Mouse (Mus musculus) gastrocnemius, postnatal 36 days (tissue): ENCODE measurements at regions not wholly inside any gene's neighbourhood (a gene's known extent, or its start where the extent isn't known, plus 50 kb on each side); places are given as distances from the start of the nearest gene placed in this dataset.
A peak's percentile ranks its signal among the peaks of the same experiment; 100 is the strongest.

ENCODE experiments used
- DNase-seq, 2 experiments: peaks; one replicate each; pipeline ENCODE4 v3.0.0; 2022
- intact Hi-C: fragments of 180-260 bp; cut with DNase I; formaldehyde crosslinking; loops from one replicate; pipeline ENCODE4 v1.15.1; 2025

DNA sequence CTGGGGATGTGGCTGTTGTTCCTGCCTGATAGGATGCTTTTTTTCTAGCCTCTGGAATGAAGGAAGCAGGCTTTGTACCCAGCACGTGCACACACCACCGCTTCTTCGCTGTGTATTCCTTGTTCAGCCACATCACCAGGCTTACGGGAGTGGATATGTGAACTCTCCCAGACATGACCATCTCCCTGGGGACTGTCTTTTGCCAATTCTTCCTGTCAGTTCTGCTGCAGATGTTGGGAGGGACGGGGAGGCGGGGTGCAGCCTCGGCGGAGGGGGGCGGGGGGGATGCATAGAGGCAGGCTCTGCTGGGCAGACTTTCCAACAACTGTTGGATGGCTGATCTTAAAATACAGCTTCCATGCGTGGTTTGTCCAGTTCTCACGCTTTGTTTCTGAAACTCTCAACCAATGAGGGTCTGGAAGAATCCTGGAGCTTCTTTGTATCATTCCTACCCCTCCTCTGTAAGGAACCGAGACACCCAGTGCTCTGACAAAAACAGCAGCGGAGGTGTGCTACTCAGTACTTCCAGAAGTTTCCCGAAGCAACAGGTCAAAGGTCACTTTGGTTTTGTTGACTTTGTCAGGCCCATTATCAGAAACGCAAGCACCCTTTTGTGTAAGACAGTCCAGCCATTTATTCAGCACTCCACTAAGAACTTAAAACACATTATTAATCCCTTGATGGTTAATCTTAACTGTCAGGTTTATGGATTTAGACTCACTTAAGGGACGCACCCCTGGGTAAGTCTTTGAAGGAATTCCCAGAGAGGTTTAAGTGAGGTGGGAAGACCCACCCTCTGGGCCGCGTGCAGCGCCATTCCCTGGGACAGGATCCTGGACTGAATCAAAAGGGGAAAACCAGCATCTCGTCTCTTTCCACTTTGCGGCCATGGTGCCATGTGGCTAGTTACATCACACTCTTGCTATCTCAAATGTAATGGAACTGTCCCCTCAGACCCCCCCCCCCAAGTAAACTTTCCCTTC, 476.5 kb upstream of the Tbx3 start:
- intact Hi-C loops, result no loop called here
- peak in 1 of 2 experiments; percentile 38 for DNase-seq

DNA sequence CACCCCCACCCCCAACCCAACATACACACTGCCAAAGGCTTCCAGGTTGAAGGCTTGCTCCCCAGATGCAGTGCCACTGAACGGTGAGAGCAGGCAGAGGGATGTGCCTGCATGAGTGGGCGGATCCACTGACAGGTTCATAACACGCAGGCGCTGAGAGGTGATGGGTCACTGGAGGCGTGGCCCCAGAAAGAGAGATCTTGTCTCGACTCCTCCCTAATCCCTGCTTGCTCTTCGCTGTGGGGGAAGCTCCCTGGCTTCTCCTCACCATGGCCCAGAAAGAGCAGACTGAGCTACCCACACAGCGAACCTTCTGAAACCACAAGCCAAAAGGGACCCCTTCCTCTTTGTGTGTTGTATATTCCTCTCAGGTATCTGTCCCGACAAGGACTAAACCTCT, 470.6 kb upstream of the Tbx3 start:
- DNase-seq, result no peak
- intact Hi-C loops, result no loop called here

DNA sequence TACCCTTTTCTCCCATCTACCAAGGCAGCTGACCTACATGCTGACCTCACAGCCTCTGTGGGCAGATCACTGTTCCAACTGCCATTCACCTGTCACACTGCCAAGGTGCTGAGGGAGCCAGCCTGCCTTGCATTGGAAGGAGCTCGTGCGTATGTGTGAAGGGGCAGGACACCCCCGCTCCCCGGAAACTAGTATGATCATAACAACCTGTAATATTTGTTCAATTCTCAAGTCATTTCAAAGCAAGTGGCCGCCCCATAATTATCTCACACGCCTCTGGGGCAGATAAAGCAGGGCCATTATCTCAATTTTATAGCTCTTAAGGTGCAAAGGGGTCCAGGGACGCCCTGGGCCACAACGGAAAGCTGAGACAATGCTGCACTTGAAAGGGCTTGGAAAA, 469.2 kb upstream of the Tbx3 start:
- intact Hi-C loops, result no loop called here
- no peak for DNase-seq

DNA sequence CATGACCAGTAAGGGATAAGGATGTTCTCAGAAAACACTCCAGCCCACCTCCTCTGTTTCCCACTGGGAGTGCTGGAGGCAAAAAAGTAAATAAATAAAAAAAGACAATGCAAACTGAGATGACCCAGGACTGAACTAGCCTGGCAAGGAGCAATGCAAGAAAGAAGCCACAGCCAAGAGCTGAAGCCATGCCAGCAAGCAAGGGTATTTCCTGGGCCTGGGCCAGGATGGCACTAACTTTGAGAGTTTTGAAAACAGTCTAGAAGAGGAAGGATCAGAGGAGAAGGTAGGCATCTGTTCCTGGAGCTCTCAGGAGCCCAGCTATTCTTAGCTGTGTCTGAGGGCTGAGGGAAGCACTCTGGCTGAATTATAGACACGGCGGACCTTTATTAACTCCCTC, 465.7 kb upstream of the Tbx3 start:
- DNase-seq, result no peak
- intact Hi-C loops, result loop anchor here (1.0 kb wide), 1 partner anchor 17 kb away; no protein-coding TSS in a partner anchor

DNA sequence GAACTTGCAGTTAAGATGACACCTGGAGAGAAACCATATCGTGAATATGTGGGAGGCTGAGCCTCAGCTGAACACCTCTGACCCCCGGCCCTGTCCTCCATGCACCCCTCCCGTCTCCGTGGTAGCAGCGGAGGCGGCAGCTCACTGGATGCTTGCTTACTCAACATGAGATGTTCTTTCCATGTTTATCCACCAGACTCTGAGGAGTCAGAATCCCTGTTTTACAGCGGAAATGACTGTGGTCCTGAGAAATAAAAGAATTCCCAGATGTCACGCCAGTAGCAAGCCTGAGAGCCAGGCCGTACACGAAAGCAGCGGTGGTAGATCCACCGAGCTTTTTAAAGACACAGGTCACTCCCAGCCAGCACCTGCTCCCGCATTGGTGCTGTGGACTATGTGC, 462.4 kb upstream of the Tbx3 start:
- intact Hi-C loops, result no loop called here
- no peak for DNase-seq

DNA sequence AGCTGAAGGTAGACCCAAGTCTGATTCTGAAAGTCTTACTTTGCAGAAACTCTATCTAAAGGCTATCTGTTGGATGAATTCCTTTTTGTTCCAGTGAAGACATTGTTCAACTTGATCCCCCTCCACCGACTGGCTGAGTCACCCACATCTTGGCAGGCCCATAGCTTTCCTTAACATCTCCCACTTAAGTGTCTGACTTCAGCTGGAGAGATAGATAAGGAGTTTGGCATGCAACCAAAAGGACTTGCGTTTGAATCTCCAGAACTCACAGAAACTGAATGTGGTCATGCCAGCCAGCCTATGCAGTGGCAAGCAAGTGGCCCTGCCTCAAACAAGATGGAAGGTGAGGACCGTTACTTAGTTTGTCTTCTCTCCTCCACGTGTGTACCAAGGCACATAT, 457.3 kb upstream of the Tbx3 start:
- no peak for DNase-seq
- intact Hi-C loops, result no loop called here

DNA sequence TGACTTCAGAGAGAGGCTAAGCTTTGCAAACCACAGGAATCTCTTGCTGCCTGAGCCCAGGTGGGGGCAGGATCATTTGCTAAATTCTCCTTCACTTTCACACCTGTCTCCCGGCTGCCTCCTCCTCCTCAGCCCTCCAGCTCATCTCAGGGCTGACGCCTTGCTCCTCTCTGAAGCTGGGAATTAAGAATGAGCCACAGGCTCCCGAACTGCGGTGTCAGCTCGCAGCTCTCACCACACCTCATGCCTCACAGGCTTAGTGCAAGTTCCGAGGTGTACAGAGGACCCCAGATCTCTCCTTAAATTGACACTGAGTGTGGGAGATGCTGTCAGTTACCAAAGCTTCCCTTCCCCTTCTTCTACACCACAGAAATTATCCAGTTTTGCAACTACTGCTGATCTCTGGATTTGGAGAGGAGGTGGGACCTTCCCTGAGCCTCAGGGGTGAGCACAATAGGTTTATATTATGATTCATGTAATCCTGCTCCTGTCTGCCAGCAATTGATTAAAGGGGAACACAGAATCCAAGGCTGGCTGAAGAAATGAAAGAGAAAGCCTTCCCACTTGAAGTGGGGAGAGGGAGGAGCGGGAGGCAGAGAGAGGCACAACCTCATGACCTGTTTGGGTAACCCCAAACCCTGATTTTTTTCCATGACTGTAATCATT, 456.6 kb upstream of the Tbx3 start:
- no peak for DNase-seq
- intact Hi-C loops, result no loop called here

DNA sequence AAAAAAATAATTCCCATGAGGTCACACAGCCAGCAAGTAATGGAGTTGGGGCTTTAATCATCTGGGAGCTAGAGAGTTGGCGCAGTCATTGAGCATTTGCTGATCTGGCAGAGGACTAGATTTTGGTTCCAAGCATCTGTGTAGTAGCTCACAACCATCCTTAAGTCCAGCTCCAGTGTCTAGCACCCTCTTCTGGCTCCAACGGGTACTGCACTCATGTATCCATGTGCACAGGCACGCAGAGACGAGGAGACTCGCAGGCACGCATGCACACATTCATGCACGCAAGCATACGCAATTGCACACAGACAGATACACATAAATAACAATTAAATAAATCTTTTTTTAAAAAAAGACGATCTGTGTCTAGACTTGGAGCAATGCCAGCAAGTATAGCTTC, 455.5 kb upstream of the Tbx3 start:
- no peak for DNase-seq
- intact Hi-C loops, result no loop called here

DNA sequence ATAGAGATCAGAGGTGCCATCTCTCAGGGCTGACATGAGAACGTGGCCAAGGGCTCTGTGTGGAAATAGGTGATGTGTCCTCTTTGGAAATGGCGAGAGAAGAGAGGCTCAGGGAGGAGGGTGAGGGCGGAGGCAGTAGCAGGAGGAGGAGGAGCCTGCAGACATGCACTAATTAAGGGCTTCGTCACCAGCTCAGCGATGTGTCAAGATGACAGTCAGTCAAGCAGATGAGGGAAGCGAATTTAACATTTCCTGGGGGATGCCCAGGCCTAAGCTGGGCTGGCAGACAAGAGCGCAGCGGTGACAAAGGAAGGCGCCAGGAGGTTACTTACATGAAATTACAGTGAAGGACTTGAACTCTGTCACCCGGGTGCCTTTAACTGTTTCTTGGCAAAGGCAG, 455.1 kb upstream of the Tbx3 start:
- intact Hi-C loops, result no loop called here

DNA sequence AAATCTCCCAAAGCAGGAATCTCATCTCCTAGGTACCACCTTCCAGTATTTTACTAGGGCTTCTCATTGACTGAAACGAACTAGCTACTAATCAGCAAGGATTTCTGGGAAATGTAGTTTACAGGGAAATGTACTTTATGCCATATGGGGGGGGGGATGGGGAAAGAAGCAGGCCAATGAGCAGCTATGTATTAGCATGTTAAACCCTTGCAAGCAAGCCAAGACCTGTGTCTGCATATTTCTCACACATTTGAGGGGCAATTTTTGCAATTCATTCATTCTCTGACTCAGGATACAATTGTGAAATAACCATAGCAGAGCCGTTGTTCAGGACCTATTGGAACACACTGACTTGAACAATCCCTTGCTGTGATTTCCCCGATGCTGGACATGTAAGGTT, 454.3 kb upstream of the Tbx3 start:
- intact Hi-C loops, result no loop called here
- no peak for DNase-seq

More for the DNA sequence above, 455.1 kb upstream of the Tbx3 start:
- DNase-seq, result no peak

DNA sequence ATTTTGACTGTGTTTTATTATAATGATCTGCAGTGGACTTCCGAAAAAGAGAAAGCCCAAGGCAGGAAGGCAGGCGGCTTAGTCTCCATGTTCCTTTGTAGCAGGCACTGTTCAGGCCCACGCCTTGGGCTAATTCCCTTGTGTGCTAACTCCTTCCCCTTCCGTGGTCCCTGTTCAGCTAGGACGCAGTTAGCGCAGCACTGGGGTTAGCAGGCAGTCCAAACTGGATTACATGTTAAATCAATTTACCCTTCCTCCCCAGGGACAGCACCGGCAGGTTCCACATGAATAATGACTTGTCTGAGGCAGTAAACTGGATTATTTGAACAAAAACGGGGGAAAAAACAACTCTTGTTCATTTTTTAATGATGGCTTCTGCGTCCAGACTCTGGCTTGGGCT, 453.4 kb upstream of the Tbx3 start:
- DNase-seq, result no peak
- intact Hi-C loops, result no loop called here

DNA sequence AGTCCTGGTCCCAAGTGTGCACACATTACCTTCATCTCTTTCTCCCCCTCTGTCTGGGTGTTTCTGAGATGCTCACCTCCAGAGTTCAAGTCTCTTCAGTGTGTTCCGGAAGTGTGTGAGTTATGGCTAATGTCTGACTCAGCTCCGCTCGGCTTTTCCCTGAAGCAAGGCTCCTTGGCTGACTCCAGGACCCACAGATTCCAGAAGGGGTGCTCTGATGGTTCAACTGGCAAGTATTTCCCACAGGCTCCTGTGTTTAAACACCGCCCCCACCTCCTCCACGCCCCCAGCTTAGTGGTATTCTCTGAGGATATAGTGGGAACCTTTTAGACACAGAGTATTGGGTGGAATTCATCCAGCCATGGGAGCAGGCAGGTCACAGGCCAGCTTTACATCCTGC, 441.8 kb upstream of the Tbx3 start:
- no peak for DNase-seq

DNA sequence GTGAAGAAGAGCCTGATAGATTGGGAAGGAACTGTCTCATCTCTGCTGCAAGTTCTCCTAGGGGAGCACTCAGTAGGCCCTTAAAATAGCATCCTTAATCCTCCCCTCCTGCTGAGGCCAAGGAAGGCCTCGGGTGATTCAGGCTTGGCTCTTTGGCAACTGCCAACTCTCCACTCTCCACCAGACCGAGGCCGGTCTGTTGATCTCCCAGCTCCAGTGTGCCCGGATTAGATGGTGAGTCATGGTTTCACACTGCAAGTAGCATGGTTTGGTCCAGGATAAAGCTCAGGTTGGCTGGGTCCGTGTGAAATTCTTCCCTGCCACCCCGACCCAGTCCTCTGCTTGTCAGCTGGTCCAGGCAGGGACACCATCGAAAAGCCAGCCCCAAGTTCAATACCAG, 437.5 kb upstream of the Tbx3 start:
- intact Hi-C loops, result no loop called here
- DNase-seq, result peak; percentile 33 to 42

More for the DNA sequence above, 441.8 kb upstream of the Tbx3 start:
- intact Hi-C loops, result no loop called here

DNA sequence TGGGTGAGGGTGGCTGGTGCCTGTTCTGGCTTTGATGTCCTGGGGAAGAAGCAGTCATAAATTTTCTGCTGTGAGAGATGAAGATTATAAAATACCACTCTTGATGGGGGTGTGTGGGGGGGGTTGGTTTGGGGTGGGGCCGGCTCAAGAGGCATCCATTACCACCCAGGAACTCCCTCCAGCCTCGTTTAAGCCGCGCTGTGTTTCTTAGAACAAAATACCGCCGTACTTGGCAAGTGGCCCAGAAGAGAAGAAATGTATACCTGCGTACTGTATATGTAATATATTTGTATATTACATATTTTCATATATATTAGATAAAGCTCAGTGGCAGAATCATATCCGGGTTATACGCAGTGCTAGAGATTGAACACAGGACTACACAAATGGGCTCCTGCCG, 434.6 kb upstream of the Tbx3 start:
- DNase-seq, result no peak

DNA sequence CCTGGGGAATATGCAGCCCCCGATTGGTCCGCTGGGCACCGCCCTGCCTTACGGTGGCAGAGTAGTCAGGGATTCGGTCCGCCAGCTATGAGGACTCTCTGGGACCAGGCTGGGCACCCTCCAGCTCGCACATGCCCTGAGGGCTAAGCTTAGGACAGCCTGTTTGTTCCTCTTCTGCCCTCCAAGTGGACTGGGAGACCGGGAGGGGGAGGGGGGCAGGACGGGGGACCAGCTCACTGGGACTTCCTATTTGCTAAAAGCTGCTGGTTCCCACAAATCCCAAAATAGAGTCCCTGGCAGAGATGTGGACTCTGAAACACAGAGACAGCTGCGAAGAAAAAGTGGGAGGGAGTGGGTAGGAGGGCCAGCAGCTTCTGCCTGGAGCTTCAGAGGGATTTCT, 423.6 kb upstream of the Tbx3 start:
- intact Hi-C loops, result loop anchor here (5.0 kb wide), 1 partner anchor 65 kb away; no protein-coding TSS in a partner anchor
- DNase-seq, result peak; percentile 60 to 66

More for the DNA sequence above, 434.6 kb upstream of the Tbx3 start:
- intact Hi-C loops, result loop anchor here (5.0 kb wide), 1 partner anchor 149 kb away; no protein-coding TSS in a partner anchor

DNA sequence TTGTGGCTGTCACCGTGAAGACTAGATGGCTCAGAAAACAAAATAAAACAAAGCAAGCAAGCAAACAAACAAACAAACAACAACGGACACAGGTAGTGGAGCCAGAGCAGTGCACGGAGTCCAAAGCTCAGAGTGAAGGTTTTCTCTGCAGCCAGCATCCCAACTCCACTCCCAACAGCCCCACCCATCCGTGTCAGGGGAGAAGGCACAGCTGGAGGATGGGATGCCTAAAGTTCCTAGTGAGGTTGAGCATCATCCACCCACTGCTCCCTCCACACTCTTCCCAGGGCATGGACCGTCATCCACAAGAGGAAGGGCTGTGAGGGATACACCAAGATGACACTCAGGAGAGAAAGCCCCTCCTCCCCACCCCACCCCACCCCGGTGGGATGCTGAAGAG, 421.8 kb upstream of the Tbx3 start:
- DNase-seq, result no peak
- intact Hi-C loops, result loop anchor here (5.0 kb wide), 1 partner anchor 64 kb away; no protein-coding TSS in a partner anchor

DNA sequence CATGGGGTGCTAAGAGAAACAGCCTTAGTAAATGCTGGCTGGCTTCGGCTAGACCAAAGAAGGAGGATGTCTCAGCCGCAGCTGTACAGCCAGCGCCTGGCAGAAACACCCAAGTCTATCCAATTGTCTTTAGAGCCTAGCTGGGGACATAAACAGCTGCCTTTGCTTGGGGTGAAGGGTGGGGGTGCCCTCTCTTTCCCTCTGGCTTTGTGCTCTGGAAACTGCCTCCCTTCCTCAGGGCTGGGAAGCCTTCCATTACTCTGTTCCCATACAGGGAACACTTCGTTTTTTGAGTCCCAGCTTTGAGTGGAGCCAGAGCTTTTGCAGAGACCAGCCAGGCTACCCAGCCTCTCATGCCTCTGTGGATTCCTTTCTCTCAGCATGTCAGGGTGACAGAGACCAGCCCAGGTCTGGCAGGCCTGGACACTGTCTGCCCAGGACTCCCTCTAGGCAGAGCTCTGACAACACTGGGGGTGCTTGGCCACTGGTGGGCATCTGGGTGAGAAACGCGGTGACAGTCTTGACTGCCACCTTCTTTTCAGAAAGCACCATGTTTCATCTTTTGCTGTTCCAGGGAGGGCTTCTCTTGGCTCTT, 421.2 kb upstream of the Tbx3 start:
- no peak for DNase-seq
- intact Hi-C loops, result loop anchor here (5.0 kb wide), 1 partner anchor 63 kb away; no protein-coding TSS in a partner anchor

DNA sequence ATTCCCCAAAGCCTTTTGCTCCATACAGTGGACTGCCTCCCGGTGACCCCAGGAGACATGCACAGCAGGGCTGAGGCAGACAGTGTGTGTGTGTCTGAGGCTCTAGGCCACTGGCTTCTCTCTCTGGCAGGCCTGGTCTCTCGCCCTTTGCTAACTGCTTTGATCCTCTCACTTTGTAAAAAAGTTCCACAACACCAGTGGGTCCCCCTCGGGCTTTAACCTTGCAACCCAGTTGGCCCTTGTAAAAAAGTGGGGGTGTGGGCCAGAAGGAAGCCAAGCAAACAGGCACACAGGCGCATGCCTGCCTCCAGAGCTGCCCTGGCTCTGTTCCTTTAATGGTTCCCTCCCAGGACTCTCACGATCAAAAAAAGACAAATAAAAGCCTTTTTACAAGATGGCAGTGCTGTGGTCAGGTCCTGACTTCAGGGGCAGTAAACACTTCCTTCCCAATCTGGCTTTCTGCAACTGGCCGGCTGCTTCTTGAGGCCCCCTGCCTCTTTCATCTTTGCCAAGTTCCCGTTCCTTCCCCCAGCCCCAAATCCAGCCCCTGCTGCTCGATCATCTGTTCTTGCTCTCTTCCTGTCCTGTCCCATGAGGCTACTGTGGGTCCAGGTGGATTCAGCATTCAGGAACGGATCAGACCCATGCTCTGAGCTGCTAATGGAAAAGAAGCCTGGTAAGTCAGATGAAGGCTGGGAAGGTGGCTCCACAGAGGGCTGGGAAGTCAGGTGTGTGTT, 419.0 kb upstream of the Tbx3 start:
- intact Hi-C loops, result no loop called here
- DNase-seq, result no peak

DNA sequence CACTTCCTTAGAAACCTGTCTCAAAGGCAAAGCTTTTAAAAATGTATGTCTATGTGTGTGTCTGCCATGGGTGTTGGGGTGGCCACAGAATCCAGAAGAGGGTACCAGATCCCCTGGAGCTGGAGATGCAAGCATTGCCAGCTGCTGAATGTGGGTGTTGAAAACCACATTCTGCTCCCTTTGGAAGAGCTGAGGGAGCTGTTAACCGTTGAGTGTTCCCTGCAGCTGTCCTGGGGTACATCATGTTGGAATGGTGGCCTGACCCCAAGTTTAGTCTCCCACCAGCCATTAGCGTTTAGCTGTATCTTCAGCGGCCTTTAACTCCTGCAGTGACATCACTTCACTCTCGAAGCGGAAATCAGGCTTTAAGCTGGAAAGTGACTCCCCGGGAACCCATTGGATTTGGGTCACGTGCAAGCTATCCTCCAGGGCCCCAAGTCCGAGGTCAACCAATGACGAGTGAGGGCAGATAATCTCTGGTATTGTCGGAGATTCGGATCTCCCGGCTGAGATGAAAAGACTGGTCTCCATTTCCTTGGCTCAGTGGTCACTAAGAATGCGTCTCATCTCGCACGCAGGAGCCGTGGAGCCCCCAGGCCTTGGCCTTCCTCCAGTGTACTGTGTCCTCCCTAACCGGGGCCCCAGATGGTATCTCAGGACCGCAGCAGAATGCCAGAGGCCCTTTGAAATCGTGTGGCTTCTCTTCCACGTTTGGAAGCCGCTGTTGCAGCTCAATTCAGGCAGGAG, 412.9 kb upstream of the Tbx3 start:
- DNase-seq, result no peak
- intact Hi-C loops, result no loop called here

DNA sequence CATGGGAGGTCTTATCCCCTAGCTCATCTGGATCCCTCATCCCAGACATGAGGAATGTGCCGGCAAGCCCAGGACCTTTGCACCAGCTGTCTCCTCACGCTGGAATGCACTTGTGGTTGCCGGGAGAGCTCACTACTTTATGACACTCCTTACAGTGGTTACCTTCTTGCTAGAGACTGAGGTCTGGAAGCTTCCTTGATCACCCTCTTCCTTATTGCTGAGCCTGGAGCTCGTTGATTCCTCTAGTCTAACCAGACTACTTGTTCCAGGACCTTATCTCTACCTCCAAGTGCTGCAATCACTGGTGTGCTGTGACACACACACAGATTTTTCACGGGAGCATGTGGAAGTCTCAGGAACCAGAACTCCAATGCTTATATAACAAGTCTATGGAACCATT, 411.6 kb upstream of the Tbx3 start:
- intact Hi-C loops, result no loop called here
- DNase-seq, result no peak
